Mouse (Mus musculus): ENCODE data around the gene Sept9.

Gene Sept9

GRCm38 (mm10) chr11:117176304-117176703 lies 23.2 kb upstream of the Sept9 start:
- peak; percentile 48 to 63 for DNase-seq

GRCm38 (mm10) chr11:117176900-117177299 lies 22.6 kb upstream of the Sept9 start:
- DNase-seq: no peak

GRCm38 (mm10) chr11:117177303-117177979 lies 22.0 kb upstream of the Sept9 start:
- DNase-seq: peak; percentile 89 to 94

- DNase-seq: no peak
Measured at GRCm38 (mm10) chr11:117179902-117180301, 19.6 kb upstream of the Sept9 start.

GRCm38 (mm10) chr11:117182808-117183207 lies 16.7 kb upstream of the Sept9 start:
- no peak for DNase-seq

GRCm38 (mm10) chr11:117183299-117183698 lies 16.2 kb upstream of the Sept9 start:
- no peak for DNase-seq

- no peak for DNase-seq
Measured at GRCm38 (mm10) chr11:117183841-117184240, 15.6 kb upstream of the Sept9 start.

- DNase-seq: no peak
Measured at GRCm38 (mm10) chr11:117185076-117185933, 14.2 kb upstream of the Sept9 start.

- DNase-seq: no peak
Measured at GRCm38 (mm10) chr11:117191524-117191923, 7.9 kb upstream of the Sept9 start.

- DNase-seq: no peak
Measured at GRCm38 (mm10) chr11:117194475-117194937, 5.0 kb upstream of the Sept9 start.

- no peak for DNase-seq
Measured at GRCm38 (mm10) chr11:117195616-117196015, 3.8 kb upstream of the Sept9 start.

GRCm38 (mm10) chr11:117196681-117197080 lies 2.8 kb upstream of the Sept9 start:
- no peak for DNase-seq

GRCm38 (mm10) chr11:117198122-117198521 lies 1.3 kb upstream of the Sept9 start:
- DNase-seq: no peak

GRCm38 (mm10) chr11:117201846-117202245 lies 2.4 kb downstream of the Sept9 start:
- no peak for DNase-seq

GRCm38 (mm10) chr11:117204606-117205005 lies 5.1 kb downstream of the Sept9 start:
- DNase-seq: no peak

- DNase-seq: no peak
Measured at GRCm38 (mm10) chr11:117205042-117205441, 5.6 kb downstream of the Sept9 start.

- no peak for DNase-seq
Measured at GRCm38 (mm10) chr11:117205447-117205846, 6.0 kb downstream of the Sept9 start.

- no peak for DNase-seq
Measured at GRCm38 (mm10) chr11:117207436-117207835, 8.0 kb downstream of the Sept9 start.

GRCm38 (mm10) chr11:117208151-117208673 lies 8.8 kb downstream of the Sept9 start:
- no peak for DNase-seq

- DNase-seq: no peak
Measured at GRCm38 (mm10) chr11:117216713-117217112, 17.3 kb downstream of the Sept9 start.

- DNase-seq: no peak
Measured at GRCm38 (mm10) chr11:117218070-117218469, 18.6 kb downstream of the Sept9 start.

- DNase-seq: no peak
Measured at GRCm38 (mm10) chr11:117218498-117218897, 19.0 kb downstream of the Sept9 start.

- no peak for DNase-seq
Measured at GRCm38 (mm10) chr11:117220777-117221176, 21.3 kb downstream of the Sept9 start.

- no peak for DNase-seq
Measured at GRCm38 (mm10) chr11:117221182-117221581, 21.7 kb downstream of the Sept9 start.
